19 mouse cellular contexts compared by ENCODE assay signal in the genomic region with DNA sequence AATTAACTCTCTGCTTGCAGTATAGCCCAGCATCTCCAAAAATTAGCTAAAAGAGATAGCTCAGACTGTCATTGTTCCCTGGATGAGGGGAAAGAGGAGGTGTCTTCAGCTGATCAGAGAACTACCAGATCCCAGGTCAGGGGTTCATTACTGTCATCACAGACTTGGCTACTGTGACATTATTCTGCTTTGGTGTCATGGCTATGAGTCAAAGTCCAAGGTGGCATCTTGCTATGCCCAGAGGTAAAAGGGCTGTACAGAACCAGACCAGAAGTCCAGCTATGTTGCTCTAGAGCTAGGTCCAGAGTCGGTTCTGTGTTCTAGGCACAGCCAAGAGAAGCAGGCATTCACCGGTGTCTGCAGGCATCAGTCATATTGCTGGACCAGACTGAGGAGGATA. TPM values are rescaled to one million over a fixed set of nuclear protein-coding genes. Genes with fewer than 3 reads are reported as not detected.
DNase-seq lines count a peak whose midpoint lies in the region; ATAC-seq and TF ChIP-seq lines count a peak whose summit lies in the region.
"Had no signal": no experiment of that assay in that cellular context is flagged by ENCODE, and none has a peak within 500 bp of the region (broad histone marks: within the 10 kb centered on the region; RNA-seq: fewer than 3 reads in every experiment).

No protein-coding gene starts in this region.

- peak overlapping the region; percentile 27; the same call in 1 of the 2 replicates for H3K4me2 ChIP-seq in heart, embryonic 13.5 days
- no peak overlapping the region for H3K4me2 ChIP-seq in liver, postnatal 0 days (ENCODE audit: low read depth, low read length)
- H3K4me2 ChIP-seq: embryonic facial prominence, embryonic 12.5 days; forebrain, embryonic 13.5 days; forebrain, embryonic 15.5 days had no signal

- H3K9ac ChIP-seq in heart, embryonic 13.5 days = 0 out of 2 replicates have a peak overlapping the region, but pooled peaks have one; percentile 40
- no peak overlapping the region for H3K9ac ChIP-seq in liver, adult 2 months (ENCODE audit: low read depth, low read length)
- H3K9ac ChIP-seq in liver, postnatal 0 days (replicated peaks) = no peak overlapping the region
- H3K9ac ChIP-seq: embryonic facial prominence, embryonic 12.5 days; forebrain, embryonic 13.5 days; forebrain, embryonic 15.5 days had no signal

- H3K79me2 ChIP-seq in liver, adult 2 months (ENCODE audit: control insufficient read depth, insufficient read depth, low read length) = no peaks in the 10 kb centered on the region

- ATAC-seq in heart, embryonic 13.5 days (ENCODE audit: extremely low read depth, insufficient number of reproducible peaks, low FRiP score, low TSS enrichment) = no peak
- ATAC-seq in liver, postnatal 0 days = no peak
- ATAC-seq: activated CD4-positive, CD25-positive, alpha-beta regulatory T cell, adult 4 months; CD4-positive, CD25-positive, alpha-beta regulatory T cell, adult 4 months; forebrain, embryonic 13.5 days; forebrain, embryonic 15.5 days; Patski had no signal

- peaks cover 12% of the 10 kb centered on the region for H3K4me1 ChIP-seq in heart, embryonic 13.5 days
- peaks cover 9% of the 10 kb centered on the region; the same call in 1 of the 2 replicates for H3K4me1 ChIP-seq in liver, adult 2 months (ENCODE audit: control insufficient read depth, insufficient read depth, low read length)
- H3K4me1 ChIP-seq in liver, postnatal 0 days (ENCODE audit: insufficient read depth) = no peaks in the 10 kb centered on the region
- H3K4me1 ChIP-seq in small intestine, adult 2 months (ENCODE audit: control insufficient read depth, insufficient read depth, insufficient read length, low read length) = peaks cover 11% of the 10 kb centered on the region

- H3K4me3 ChIP-seq in heart, embryonic 13.5 days = no peak overlapping the region
- H3K4me3 ChIP-seq in liver, adult 2 months (ENCODE audit: insufficient read depth, low read depth, low read length) = no peak overlapping the region
- no peak overlapping the region for H3K4me3 ChIP-seq in liver, postnatal 0 days (ENCODE audit: low read depth, low read length)
- no peak overlapping the region for H3K4me3 ChIP-seq in small intestine, adult 2 months (ENCODE audit: low read depth, low read length)
- H3K4me3 ChIP-seq: embryonic facial prominence, embryonic 10.5 days; embryonic facial prominence, embryonic 12.5 days; forebrain, embryonic 13.5 days; forebrain, embryonic 15.5 days had no signal

- TF ChIP-seq POLR2A in liver, adult 2 months (IDR thresholded peaks at IDR 0.05; ENCODE audit: extremely low read depth, insufficient read depth, low read length) = no peak
- TF ChIP-seq POLR2A in small intestine, adult 2 months (IDR thresholded peaks at IDR 0.05; ENCODE audit: low read depth, low read length) = no peak

- H3K27me3 ChIP-seq in heart, embryonic 13.5 days (replicated peaks) = peaks cover 4% of the 10 kb centered on the region; the same call in 1 of the 2 replicates
- no peaks in the 10 kb centered on the region for H3K27me3 ChIP-seq in liver, adult 2 months (ENCODE audit: control insufficient read depth, insufficient read depth, low read length)
- H3K27me3 ChIP-seq in liver, postnatal 0 days (ENCODE audit: insufficient read depth, low read length) = no peaks in the 10 kb centered on the region
- H3K27me3 ChIP-seq in small intestine, adult 2 months (ENCODE audit: control insufficient read depth, insufficient read depth, low read length) = no peaks in the 10 kb centered on the region
- H3K27me3 ChIP-seq: embryonic facial prominence, embryonic 12.5 days; forebrain, embryonic 13.5 days; forebrain, embryonic 15.5 days; Patski had no signal

- TF ChIP-seq CTCF in liver, adult 2 months (IDR thresholded peaks at IDR 0.05; ENCODE audit: low read depth, low read length) = no peak
- no peak for TF ChIP-seq CTCF in liver, postnatal 0 days (IDR thresholded peaks at IDR 0.05; ENCODE audit: low read depth)
- no peak for TF ChIP-seq CTCF in small intestine, adult 2 months (IDR thresholded peaks at IDR 0.05; ENCODE audit: extremely low read depth, insufficient read length, insufficient replicate concordance, low read depth, low read length)

- H3K27ac ChIP-seq in heart, embryonic 13.5 days (replicated peaks) = no peak overlapping the region
- H3K27ac ChIP-seq in liver, adult 2 months (replicated peaks; ENCODE audit: insufficient read depth, low read depth, low read length) = peak overlapping the region; percentile 5; the same call in 1 of the 2 replicates
- no peak overlapping the region for H3K27ac ChIP-seq in liver, postnatal 0 days (ENCODE audit: low read depth)
- H3K27ac ChIP-seq in small intestine, adult 2 months (ENCODE audit: insufficient read depth, low read depth, low read length) = peak overlapping the region; percentile 61; the same call in 1 of the 2 replicates
- H3K27ac ChIP-seq: embryonic facial prominence, embryonic 10.5 days; forebrain, embryonic 13.5 days; forebrain, embryonic 15.5 days had no signal

- no peak for DNase-seq in heart, adult 18-20 months
- peak; percentile 98 for DNase-seq in liver, adult 2 months (ENCODE audit: extremely low read depth, low read depth, low spot score)
- no peak for DNase-seq in liver, postnatal 0 days
- DNase-seq: adrenal gland, adult 8-10 months; B cell, adult 2 months; cerebellum, adult 11-12 months; cerebellum, adult 9-10 months; cerebellum, postnatal 10 days; cerebellum, postnatal 25 days had no signal

- 68% methylated on average over 2 of the region's 2 CpGs for WGBS in heart, embryonic 13.5 days
- 27% methylated on average over 2 of the region's 2 CpGs for WGBS in liver, adult 2 months
- 77% methylated on average over 2 of the region's 2 CpGs for WGBS in liver, postnatal 0 days (ENCODE audit: insufficient replicate concordance)
- 76% methylated on average over 2 of the region's 2 CpGs for WGBS in small intestine, adult 2 months

- no peaks in the 10 kb centered on the region for H3K36me3 ChIP-seq in heart, embryonic 13.5 days
- no peaks in the 10 kb centered on the region for H3K36me3 ChIP-seq in liver, adult 2 months (ENCODE audit: control insufficient read depth, insufficient read depth, low read length)
- H3K36me3 ChIP-seq in liver, postnatal 0 days (replicated peaks; ENCODE audit: insufficient read depth, low read length) = no peaks in the 10 kb centered on the region
- no peaks in the 10 kb centered on the region for H3K36me3 ChIP-seq in small intestine, adult 2 months (ENCODE audit: control insufficient read depth, insufficient read depth, low read length)
- H3K36me3 ChIP-seq: embryonic facial prominence, embryonic 10.5 days; embryonic facial prominence, embryonic 12.5 days; forebrain, embryonic 15.5 days; G1E had no signal

- no peaks in the 10 kb centered on the region for H3K9me3 ChIP-seq in heart, embryonic 13.5 days
- H3K9me3 ChIP-seq in liver, postnatal 0 days (ENCODE audit: low read length) = no peaks in the 10 kb centered on the region
- H3K9me3 ChIP-seq: embryonic facial prominence, embryonic 10.5 days; embryonic facial prominence, embryonic 12.5 days; forebrain, embryonic 13.5 days; forebrain, embryonic 15.5 days; G1E had no signal

- no peak for TF ChIP-seq EP300 in liver, postnatal 0 days (IDR thresholded peaks at IDR 0.05; ENCODE audit: low read depth)

RNA-seq across cellular contexts. Expression of gene Rptor, which starts 25.0 kb away (rescaled TPM):
- 7.0 and 7.1 TPM in 2 replicates for polyA plus RNA-seq in heart, embryonic 13.5 days (2015; fragmentation: Nextera tagmentation; extraction: Ambion mirVana)
- 10 to 100 TPM; 30.4 to 34.0 TPM for total RNA-seq in heart, adult 18-20 months (2021)
- total RNA-seq in liver, adult 2 months (2014; rRNA removed) = 11.2 and 17.7 TPM in 2 replicates
- polyA plus RNA-seq in liver, adult 2 months (2012; rRNA removed) = 18.4 and 18.6 TPM in 2 replicates
- 3.1 TPM in 2 replicates for polyA plus RNA-seq in liver, postnatal 0 days (2015; fragmentation: Nextera tagmentation; extraction: Ambion mirVana)
- 15.7 and 26.8 TPM in 2 replicates for polyA plus RNA-seq in small intestine, adult 2 months (2012; rRNA removed)

RNA-seq across cellular contexts. Expression of gene Nptx1, which starts 30.2 kb away (rescaled TPM):
- 0.66 and 0.75 TPM in 2 replicates for polyA plus RNA-seq in heart, embryonic 13.5 days (2015; fragmentation: Nextera tagmentation; extraction: Ambion mirVana)
- total RNA-seq in heart, adult 18-20 months (2021) = under 1 TPM; 0.07 to 0.13 TPM
- total RNA-seq in liver, adult 2 months (2014; rRNA removed) = 0.07 and 0.09 TPM in 2 replicates
- 0.09 and 0.15 TPM in 2 replicates for polyA plus RNA-seq in liver, adult 2 months (2012; rRNA removed)
- 0.04 TPM in 1 of 2 replicates, not detected in the other for polyA plus RNA-seq in liver, postnatal 0 days (2015; fragmentation: Nextera tagmentation; extraction: Ambion mirVana)
- 0.49 and 1.0 TPM in 2 replicates for polyA plus RNA-seq in small intestine, adult 2 months (2012; rRNA removed)
- polyA plus RNA-seq: activated CD4-positive, CD25-positive, alpha-beta regulatory T cell, adult 4 months; CD4-positive, CD25-positive, alpha-beta regulatory T cell, adult 4 months; G1E had no signal

Comparison
In these comparisons a context has a peak if more than half of its experiments do, and no peak if none do; other contexts are left out.
1. H3K27ac ChIP-seq: peak in liver, adult 2 months (single experiment) and small intestine, adult 2 months (single experiment); none in heart, embryonic 13.5 days (single experiment) and liver, postnatal 0 days (single experiment).